Mouse (Mus musculus) midbrain, embryonic 11.5 days (tissue): ENCODE measurements around the gene Cend1. TPM values are rescaled to one million over a fixed set of nuclear protein-coding genes. Genes with fewer than 3 reads are reported as not detected.

ENCODE experiments used
- ATAC-seq: fragments of 200-750 bp; cut with Nextera tagmentation; 2 replicates; pipeline ENCODE4 v1.8.0; 2017; ENCODE audit warnings: moderate TSS enrichment, moderate library complexity; ENCODE audit not compliant: low FRiP score
- DNase-seq: peaks from one replicate; pipeline ENCODE4 v3.0.0; 2015; ENCODE audit warnings: low spot score; ENCODE audit errors: missing footprints
- H3K27ac ChIP-seq: fragments of 300-500 bp; sonication (generic); 2 replicates; pipeline ENCODE4 v1.5.1; 2014; ENCODE audit warnings: low read depth, low read length
- H3K27me3 ChIP-seq: fragments of 300-500 bp; sonication (generic); 2 replicates; pipeline ENCODE4 v1.6.1; 2014; ENCODE audit warnings: mild to moderate bottlenecking, low read length, moderate library complexity, mixed read lengths; ENCODE audit not compliant: control insufficient read depth, insufficient read depth
- H3K36me3 ChIP-seq: fragments of 300-500 bp; sonication (generic); 2 replicates; pipeline ENCODE4 v1.6.1; 2014; ENCODE audit warnings: mild to moderate bottlenecking, low read length, moderate library complexity, mixed read lengths; ENCODE audit not compliant: control insufficient read depth, insufficient read depth
- H3K4me1 ChIP-seq: fragments of 300-500 bp; sonication (generic); 2 replicates; pipeline ENCODE4 v1.6.1; 2014; ENCODE audit warnings: low read length; ENCODE audit not compliant: control insufficient read depth, insufficient read depth
- H3K4me2 ChIP-seq: fragments of 300-500 bp; sonication (generic); 2 replicates; pipeline ENCODE4 v1.6.1; 2014; ENCODE audit warnings: mild to moderate bottlenecking, moderate library complexity
- H3K4me3 ChIP-seq: fragments of 300-500 bp; sonication (generic); 2 replicates; pipeline ENCODE4 v1.5.1; 2014; ENCODE audit warnings: low read depth, low read length
- H3K9ac ChIP-seq: fragments of 300-500 bp; sonication (generic); 2 replicates; pipeline ENCODE4 v1.6.1; 2014; ENCODE audit warnings: low read length
- H3K9me3 ChIP-seq: fragments of 300-500 bp; sonication (generic); 2 replicates; pipeline ENCODE4 v1.6.1; 2016; ENCODE audit warnings: low read length; ENCODE audit not compliant: control insufficient read depth
- WGBS: fragments of 180-500 bp; shearing (Covaris S2); extraction: QIAGEN DNeasy Blood & Tissue Kit; methylation state at CpG from one replicate; pipeline ENCODE4 v1.1.7; 2014; 5-methylcytosine and 5-hydroxymethylcytosine counted together
- polyA plus RNA-seq: library from polyadenylated mRNA; unstranded; fragments of >200 nt; fragmentation: Nextera tagmentation; extraction: Ambion mirVana; gene quantifications from 2 replicates; pipeline ENCODE4 v1.2.1, GENCODE M21; 2014

Gene Cend1
- polyA plus RNA-seq, 1 experiment from 2014 or later: 5.8 TPM

DNA sequence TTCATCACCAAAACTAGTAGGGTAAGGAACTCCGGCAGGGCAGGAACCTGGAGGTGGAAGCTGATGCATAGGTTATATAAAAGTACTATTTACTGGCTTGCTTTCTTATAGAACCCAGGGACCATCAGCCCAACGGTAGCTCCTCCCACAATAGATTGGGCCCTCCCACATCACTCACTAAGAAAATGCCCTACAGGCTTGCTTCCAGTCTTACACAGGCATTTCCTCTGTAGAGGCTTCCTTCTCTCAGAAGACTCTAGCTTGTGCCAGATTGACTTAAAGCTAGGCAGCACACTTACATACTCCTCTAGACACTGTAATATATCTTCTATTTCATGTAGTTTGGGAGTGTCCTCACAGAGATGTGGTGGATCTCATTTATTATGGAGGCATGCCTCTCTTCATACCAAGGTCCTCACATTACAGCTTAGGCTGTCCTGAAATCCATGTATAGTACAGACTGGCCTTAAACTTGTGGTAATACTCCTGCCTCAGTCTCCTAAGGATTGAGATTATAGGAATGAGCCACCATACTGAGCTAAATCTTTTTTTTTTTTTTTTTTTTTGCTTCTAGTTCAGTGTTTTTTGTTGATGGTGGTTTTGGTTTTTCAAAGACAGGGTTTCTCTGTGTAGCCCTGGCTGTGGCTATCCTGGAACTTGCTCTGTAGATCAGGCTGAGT is 41.3 kb downstream of the Cend1 start:
- no peak for ATAC-seq
- 64% methylated on average over 2 of the region's 2 CpGs for WGBS
- Histone ChIP-seq H3K27me3 (0 out of 2 replicates have a peak, but pooled peaks cover 2% of the 10 kb centered on the region), H3K4me2 (no peak overlapping the region), H3K9ac (no peak overlapping the region), H3K27ac (no peak overlapping the region), H3K36me3 (no peaks in the 10 kb centered on the region), H3K9me3 (no peaks in the 10 kb centered on the region), H3K4me3 (no peak overlapping the region), H3K4me1 (peaks cover 9% of the 10 kb centered on the region)
- DNase-seq: no peak

DNA sequence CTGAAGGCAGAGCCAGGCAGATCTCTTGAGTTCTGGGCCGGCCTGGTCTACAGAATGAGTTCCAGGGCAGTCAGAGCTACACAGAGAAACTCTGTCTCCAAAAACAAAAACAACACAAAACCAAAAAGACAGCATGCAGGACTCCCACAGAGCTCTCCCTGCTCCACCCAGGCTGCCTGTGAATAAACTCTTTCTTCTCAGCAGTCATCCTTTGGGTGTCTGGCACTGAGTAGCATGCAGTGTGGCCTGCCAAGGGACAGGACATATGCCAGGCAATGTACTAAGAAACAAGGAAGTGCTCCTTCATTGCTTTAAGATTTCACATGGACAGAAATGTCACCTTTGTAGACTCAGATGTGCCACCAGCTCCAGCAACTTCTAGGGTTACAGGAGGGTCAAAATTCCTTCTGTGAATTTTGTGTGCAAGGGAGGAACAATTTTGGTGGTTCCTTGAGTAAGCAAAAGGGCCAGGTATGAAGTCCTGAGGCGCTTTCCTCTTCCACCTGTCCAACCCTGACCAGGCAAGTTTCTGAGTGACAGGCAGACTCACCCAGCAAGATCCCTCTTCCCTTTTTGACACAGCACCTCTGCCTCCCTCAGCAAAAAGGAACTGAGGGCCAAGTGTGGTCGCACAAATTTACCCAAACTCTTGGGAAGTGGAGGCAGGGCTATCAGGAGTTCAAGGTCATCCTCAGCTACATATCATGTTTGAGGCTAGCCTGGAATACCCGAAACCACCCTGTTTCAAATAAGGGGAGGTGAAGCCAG is 48.0 kb downstream of the Cend1 start:
- Histone ChIP-seq H3K36me3 (no peaks in the 10 kb centered on the region), H3K27ac (no peak overlapping the region), H3K4me1 (no peaks in the 10 kb centered on the region), H3K9ac (no peak overlapping the region), H3K4me2 (no peak overlapping the region), H3K27me3 (no peaks in the 10 kb centered on the region), H3K9me3 (no peaks in the 10 kb centered on the region), H3K4me3 (no peak overlapping the region)
- DNase-seq (no peak), ATAC-seq (no peak)
- 71% methylated on average over 4 of the region's 4 CpGs for WGBS

DNA sequence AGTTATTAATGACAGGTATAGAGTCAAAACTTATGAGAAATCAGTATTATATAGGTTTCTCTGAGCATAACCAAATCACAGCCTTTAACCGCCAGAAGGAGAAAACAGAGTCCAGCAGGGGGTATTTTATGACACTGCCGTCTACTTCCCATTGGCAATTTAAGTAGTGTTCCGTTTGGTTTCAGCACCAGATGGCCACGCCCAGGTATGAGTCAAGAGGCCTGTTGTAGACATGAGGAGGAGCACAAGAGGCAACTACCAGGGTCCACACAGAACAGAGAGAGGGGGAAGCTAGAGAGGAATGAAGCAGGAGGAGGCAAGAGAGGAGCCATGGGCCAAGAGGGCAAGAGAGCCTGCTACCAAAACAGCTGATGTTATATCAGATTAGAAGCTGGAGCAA is 49.7 kb downstream of the Cend1 start:
- 77% methylated on average over 4 of the region's 4 CpGs for WGBS
- no peaks in the 10 kb centered on the region for H3K9me3 ChIP-seq
- ATAC-seq: no peak

More for the DNA sequence above, 49.7 kb downstream of the Cend1 start:
- no peaks in the 10 kb centered on the region for H3K36me3 ChIP-seq
- no peak overlapping the region for H3K4me3 ChIP-seq
- DNase-seq: no peak
- H3K27ac ChIP-seq: no peak overlapping the region
- no peaks in the 10 kb centered on the region for H3K27me3 ChIP-seq
- no peak overlapping the region for H3K4me2 ChIP-seq
- H3K9ac ChIP-seq: no peak overlapping the region
- H3K4me1 ChIP-seq: no peaks in the 10 kb centered on the region

Other genes with a start within 250 kb of the Cend1 start
- 86.1 and 103 TPM in 2 replicates for gene Hras, start 235.5 kb downstream of the Cend1 start, polyA plus RNA-seq
- gene Lrrc56, start 235.3 kb downstream of the Cend1 start, polyA plus RNA-seq: 7.5 and 8.8 TPM in 2 replicates
- 2.1 and 2.5 TPM in 2 replicates for gene Lmntd2, start 215.4 kb downstream of the Cend1 start, polyA plus RNA-seq
- gene Rassf7, start 213.6 kb downstream of the Cend1 start, polyA plus RNA-seq: 33.5 and 38.3 TPM in 2 replicates
- 59.6 and 78.3 TPM in 2 replicates for gene Phrf1, start 200.7 kb downstream of the Cend1 start, polyA plus RNA-seq
- gene Irf7, start 163.0 kb downstream of the Cend1 start, polyA plus RNA-seq: 0.81 and 1.4 TPM in 2 replicates
- not detected in 2 replicates for gene Cdhr5, start 152.7 kb downstream of the Cend1 start, polyA plus RNA-seq
- gene Sct, start 150.4 kb downstream of the Cend1 start, polyA plus RNA-seq: 1.1 TPM in 2 replicates
- 0.14 and 0.17 TPM in 2 replicates for gene Drd4, start 137.5 kb downstream of the Cend1 start, polyA plus RNA-seq
- 61.6 and 66.9 TPM in 2 replicates for gene Deaf1, start 101.8 kb downstream of the Cend1 start, polyA plus RNA-seq
- 31.4 and 34.4 TPM in 2 replicates for gene Tmem80, start 101.8 kb downstream of the Cend1 start, polyA plus RNA-seq
- 0.97 and 1.3 TPM in 2 replicates for gene Eps8l2, start 90.6 kb downstream of the Cend1 start, polyA plus RNA-seq
- 386 and 400 TPM in 2 replicates for gene Taldo1, start 37.3 kb downstream of the Cend1 start, polyA plus RNA-seq
- 34.0 and 36.1 TPM in 2 replicates for gene Gatd1, start 15.4 kb downstream of the Cend1 start, polyA plus RNA-seq
- 31.2 and 31.9 TPM in 2 replicates for gene Slc25a22, start 8.4 kb upstream of the Cend1 start, polyA plus RNA-seq
- gene Pidd1, start 14.5 kb upstream of the Cend1 start, polyA plus RNA-seq: 7.4 and 7.8 TPM in 2 replicates
- 891 and 959 TPM in 2 replicates for gene Rplp2, start 17.9 kb upstream of the Cend1 start, polyA plus RNA-seq
- gene Pnpla2, start 25.7 kb upstream of the Cend1 start, polyA plus RNA-seq: 12.7 and 14.0 TPM in 2 replicates
- gene Cracr2b, start 31.6 kb upstream of the Cend1 start, polyA plus RNA-seq: 2.7 and 5.3 TPM in 2 replicates
- gene Cd151, start 37.9 kb upstream of the Cend1 start, polyA plus RNA-seq: 32.5 and 36.6 TPM in 2 replicates
- gene Polr2l, start 45.6 kb upstream of the Cend1 start, polyA plus RNA-seq: 63.5 and 74.2 TPM in 2 replicates
- 26.9 and 28.6 TPM in 2 replicates for gene Tspan4, start 45.7 kb upstream of the Cend1 start, polyA plus RNA-seq
- gene Chid1, start 110.4 kb upstream of the Cend1 start, polyA plus RNA-seq: 23.3 and 26.4 TPM in 2 replicates
- 76.6 and 81.1 TPM in 2 replicates for gene Ap2a2, start 132.7 kb upstream of the Cend1 start, polyA plus RNA-seq
- 0.08 TPM in 2 replicates for gene Muc6, start 225.8 kb upstream of the Cend1 start, polyA plus RNA-seq